Mouse (Mus musculus) megakaryocyte, embryonic 14.5 days (primary cell): ENCODE data around the gene Tomm20l. TPM values are rescaled to one million over a fixed set of nuclear protein-coding genes. Genes with fewer than 3 reads are reported as not detected.
A peak's percentile ranks its signal among the peaks of the same experiment; 100 is the strongest.

ENCODE experiments used
- H3K27me3 ChIP-seq: replicated peaks from 2 replicates; pipeline ENCODE3; 2012; ENCODE audit warnings: inconsistent platforms
- H3K36me3 ChIP-seq: replicated peaks from 2 replicates; pipeline ENCODE3; 2012; ENCODE audit warnings: low read length, inconsistent platforms, mixed read lengths
- H3K4me1 ChIP-seq: 2 replicates; pipeline ENCODE4 v1.6.1; 2012; ENCODE audit warnings: inconsistent platforms
- H3K4me3 ChIP-seq: replicated peaks from 2 replicates; pipeline ENCODE3; 2012; ENCODE audit warnings: moderate library complexity, mild to moderate bottlenecking, inconsistent platforms
- H3K9me3 ChIP-seq: 2 replicates; pipeline ENCODE4 v1.6.1; 2012; ENCODE audit warnings: inconsistent platforms
- FLI1 ChIP-seq: IDR thresholded peaks from 2 replicates; pipeline ENCODE4 v1.6.1; 2012; ENCODE audit warnings: low read length, inconsistent platforms, mixed read lengths
- GATA1 ChIP-seq: IDR thresholded peaks from 3 replicates; pipeline ENCODE4 v1.6.1; 2012; ENCODE audit warnings: mixed read lengths, low read length, inconsistent platforms, borderline replicate concordance
- polyA plus RNA-seq: library from polyadenylated mRNA; stranded (reverse); fragments of >175 nt; gene quantifications from 2 replicates; pipeline ENCODE4 v1.2.3, GENCODE M21; 2012; ENCODE audit warnings: low replicate concordance; ENCODE audit not compliant: insufficient read depth

Tomm20l gene
- polyA plus RNA-seq, 1 experiment: not detected

GRCm38 (mm10) chr12:71122731-71123130, 11.5 kb downstream of the Tomm20l start:
- H3K36me3 ChIP-seq: peaks cover 58% of the 10 kb centered on the region
- H3K27me3 ChIP-seq: no peaks in the 10 kb centered on the region

GRCm38 (mm10) chr12:71123286-71123685, 12.1 kb downstream of the Tomm20l start:
- no peaks in the 10 kb centered on the region for H3K27me3 ChIP-seq
- TF ChIP-seq FLI1 (no peak), GATA1 (no peak)
- H3K9me3 ChIP-seq: no peaks in the 10 kb centered on the region
- no peak overlapping the region for H3K4me3 ChIP-seq
- H3K4me1 ChIP-seq: peaks cover 3% of the 10 kb centered on the region; the same call in 1 of the 2 replicates
- H3K36me3 ChIP-seq: peaks cover 63% of the 10 kb centered on the region

More at GRCm38 (mm10) chr12:71122731-71123130, 11.5 kb downstream of the Tomm20l start:
- Histone ChIP-seq H3K4me3 (no peak overlapping the region), H3K4me1 (peaks cover 1% of the 10 kb centered on the region; the same call in 1 of the 2 replicates), H3K9me3 (no peaks in the 10 kb centered on the region)
- TF ChIP-seq GATA1 (no peak), FLI1 (no peak)

- H3K27me3 ChIP-seq: no peaks in the 10 kb centered on the region
- peaks cover 23% of the 10 kb centered on the region for H3K4me1 ChIP-seq
- peaks cover 41% of the 10 kb centered on the region for H3K36me3 ChIP-seq
- H3K4me3 ChIP-seq: peak overlapping the region; percentile 98
- H3K9me3 ChIP-seq: no peaks in the 10 kb centered on the region
- TF ChIP-seq FLI1: no peak
- no peak for TF ChIP-seq GATA1
Observed at GRCm38 (mm10) chr12:71135581-71135980, 24.4 kb downstream of the Tomm20l start.

- Histone ChIP-seq H3K27me3 (no peaks in the 10 kb centered on the region), H3K36me3 (peaks cover 42% of the 10 kb centered on the region), H3K4me3 (peak within 1 kb of the TSS; percentile 98), H3K4me1 (peaks cover 23% of the 10 kb centered on the region), H3K9me3 (no peaks in the 10 kb centered on the region)
- TF ChIP-seq FLI1 (no peak), GATA1 (no peak)
Observed at GRCm38 (mm10) chr12:71136130-71136973, 25.1 kb downstream of the Tomm20l start, which contains the start of the genes Timm9 and 2700049A03Rik. Timm9 (minus strand) TSS chr12:71136684. 2700049A03Rik (plus strand) TSS chr12:71136848.

GRCm38 (mm10) chr12:71136974-71137491, 25.8 kb downstream of the Tomm20l start:
- Histone ChIP-seq H3K27me3 (no peaks in the 10 kb centered on the region), H3K36me3 (peaks cover 43% of the 10 kb centered on the region), H3K9me3 (no peaks in the 10 kb centered on the region), H3K4me1 (peaks cover 23% of the 10 kb centered on the region), H3K4me3 (peak overlapping the region; percentile 98)
- TF ChIP-seq GATA1 (no peak), FLI1 (no peak)

- Histone ChIP-seq H3K27me3 (no peaks in the 10 kb centered on the region), H3K4me3 (peak overlapping the region; percentile 98), H3K36me3 (peaks cover 44% of the 10 kb centered on the region), H3K4me1 (peaks cover 23% of the 10 kb centered on the region), H3K9me3 (no peaks in the 10 kb centered on the region)
- TF ChIP-seq GATA1: no peak
- no peak for TF ChIP-seq FLI1
Observed at GRCm38 (mm10) chr12:71137686-71138085, 26.5 kb downstream of the Tomm20l start.

- no peak for TF ChIP-seq GATA1
- TF ChIP-seq FLI1: no peak
- Histone ChIP-seq H3K9me3 (no peaks in the 10 kb centered on the region), H3K4me1 (peaks cover 28% of the 10 kb centered on the region), H3K36me3 (peaks cover 48% of the 10 kb centered on the region), H3K4me3 (no peak overlapping the region), H3K27me3 (no peaks in the 10 kb centered on the region)
Observed at GRCm38 (mm10) chr12:71139258-71139828, 28.1 kb downstream of the Tomm20l start.

GRCm38 (mm10) chr12:71141189-71141588, 30.0 kb downstream of the Tomm20l start:
- Histone ChIP-seq H3K4me3 (no peak overlapping the region), H3K4me1 (peaks cover 22% of the 10 kb centered on the region), H3K27me3 (no peaks in the 10 kb centered on the region), H3K9me3 (no peaks in the 10 kb centered on the region), H3K36me3 (peaks cover 66% of the 10 kb centered on the region)
- TF ChIP-seq GATA1 (no peak), FLI1 (no peak)

GRCm38 (mm10) chr12:71147641-71148040, 36.4 kb downstream of the Tomm20l start:
- H3K4me1 ChIP-seq: peaks cover 30% of the 10 kb centered on the region
- no peaks in the 10 kb centered on the region for H3K27me3 ChIP-seq
- H3K4me3 ChIP-seq: no peak overlapping the region
- peaks cover 82% of the 10 kb centered on the region for H3K36me3 ChIP-seq
- H3K9me3 ChIP-seq: no peaks in the 10 kb centered on the region
- TF ChIP-seq FLI1: no peak
- no peak for TF ChIP-seq GATA1

GRCm38 (mm10) chr12:71148801-71149200, 37.6 kb downstream of the Tomm20l start:
- TF ChIP-seq FLI1 (no peak), GATA1 (no peak)
- Histone ChIP-seq H3K9me3 (no peaks in the 10 kb centered on the region), H3K27me3 (no peaks in the 10 kb centered on the region), H3K36me3 (peaks cover 81% of the 10 kb centered on the region), H3K4me3 (no peak overlapping the region), H3K4me1 (peaks cover 27% of the 10 kb centered on the region)
